Mouse (Mus musculus) CH12.LX (cell line): ENCODE results near the gene Tspan15. TPM values are rescaled to one million over a fixed set of nuclear protein-coding genes. Genes with fewer than 3 reads are reported as not detected.
A peak's percentile ranks its signal among the peaks of the same experiment; 100 is the strongest.

ENCODE experiments used
- DNase-seq: peaks from one replicate; pipeline ENCODE4 v3.0.0-alpha.2; 2013; ENCODE audit errors: extremely low read depth
- H3K27ac ChIP-seq: 2 replicates; pipeline ENCODE4 v1.5.1; 2012; ENCODE audit warnings: low read depth, mild to moderate bottlenecking, control low read depth, moderate library complexity; ENCODE audit not compliant: insufficient read depth
- H3K27me3 ChIP-seq: replicated peaks from 2 replicates; pipeline ENCODE3; 2012; ENCODE audit warnings: inconsistent platforms
- H3K36me3 ChIP-seq, 2 experiments: replicated peaks in 1 of 2; 2 replicates each; pipeline versions ENCODE3 to v1.6.1; 2012; ENCODE audit warnings: inconsistent platforms in 1 of 2, low read length in 1 of 2, mild to moderate bottlenecking in 1 of 2, mixed read lengths in 1 of 2, moderate library complexity in 1 of 2; ENCODE audit not compliant: control insufficient read depth in 1 of 2, insufficient read depth in 1 of 2
- H3K4me1 ChIP-seq, 2 experiments: 2 replicates each; pipeline ENCODE4 v1.6.1; 2012; ENCODE audit warnings: inconsistent platforms in 1 of 2, moderate library complexity in 1 of 2; ENCODE audit not compliant: insufficient read depth in 2 of 2, control insufficient read depth in 1 of 2
- H3K4me2 ChIP-seq: 2 replicates; pipeline ENCODE4 v1.6.1; 2012; ENCODE audit warnings: low read depth, mild to moderate bottlenecking, control low read depth; ENCODE audit not compliant: poor library complexity, insufficient read depth, severe bottlenecking
- H3K4me3 ChIP-seq, 3 experiments: fragments of 150-350 bp in 1 of 3; sonication (generic) in 1 of 3; replicated peaks in 1 of 3; 2 replicates each; pipeline versions ENCODE3 to v1.5.1; 2011 to 2012; ENCODE audit warnings: low read depth in 2 of 3, low read length in 2 of 3, mild to moderate bottlenecking in 2 of 3, moderate library complexity in 2 of 3, control low read depth in 1 of 3, improper control_type of control experiment in 1 of 3, inconsistent platforms in 1 of 3, mixed read lengths in 1 of 3; ENCODE audit not compliant: poor library complexity in 1 of 3
- H3K79me2 ChIP-seq: replicated peaks from 2 replicates; pipeline ENCODE4 v1.6.1; 2012; ENCODE audit warnings: mild to moderate bottlenecking, moderate library complexity; ENCODE audit not compliant: control insufficient read depth, poor library complexity, insufficient read depth, severe bottlenecking; ENCODE audit errors: extremely low read depth
- H3K9ac ChIP-seq: 2 replicates; pipeline ENCODE4 v1.6.1; 2012; ENCODE audit warnings: low read depth, mild to moderate bottlenecking, control low read depth, moderate library complexity; ENCODE audit not compliant: insufficient read depth
- H3K9me3 ChIP-seq: replicated peaks from 2 replicates; pipeline ENCODE3; 2012; ENCODE audit warnings: low read length, inconsistent platforms, mixed read lengths
- BHLHE40 ChIP-seq: IDR thresholded peaks from 2 replicates; pipeline ENCODE4 v1.6.1; 2011; ENCODE audit warnings: mild to moderate bottlenecking, low read depth, low read length, improper control_type of control experiment
- CHD1 ChIP-seq: IDR thresholded peaks from 2 replicates; pipeline ENCODE4 v1.6.1; 2012; ENCODE audit warnings: low read depth, low read length, improper control_type of control experiment, inconsistent platforms
- CTCF ChIP-seq, 2 experiments: IDR thresholded peaks in 1 of 2; conservative IDR thresholded peaks in 1 of 2; 2 replicates each; pipeline ENCODE4 v1.5.1; 2011 to 2012; ENCODE audit warnings: low read depth in 2 of 2, low read length in 2 of 2, improper control_type of control experiment in 1 of 2, inconsistent platforms in 1 of 2, mild to moderate bottlenecking in 1 of 2, moderate library complexity in 1 of 2
- E2F4 ChIP-seq: IDR thresholded peaks from 2 replicates; pipeline ENCODE4 v1.6.1; 2011; ENCODE audit warnings: low read depth, low read length, improper control_type of control experiment; ENCODE audit not compliant: insufficient replicate concordance
- ELF1 ChIP-seq: IDR thresholded peaks from 2 replicates; pipeline ENCODE4 v1.6.1; 2014; ENCODE audit warnings: low read depth, mild to moderate bottlenecking, inconsistent platforms, low read length, improper control_type of control experiment
- EP300 ChIP-seq: IDR thresholded peaks from 2 replicates; pipeline ENCODE4 v1.6.1; 2011; ENCODE audit warnings: low read length, improper control_type of control experiment
- IRF4 ChIP-seq: IDR thresholded peaks from 2 replicates; pipeline ENCODE4 v1.6.1; 2014; ENCODE audit warnings: low read depth, mild to moderate bottlenecking, inconsistent platforms, low read length, improper control_type of control experiment
- JUND ChIP-seq: conservative IDR thresholded peaks from 2 replicates; pipeline ENCODE4 v1.6.1; 2011; ENCODE audit warnings: low read depth, low read length, improper control_type of control experiment
- MAX ChIP-seq: IDR thresholded peaks from 2 replicates; pipeline ENCODE4 v1.6.1; 2011; ENCODE audit warnings: low read length, improper control_type of control experiment
- MEF2A ChIP-seq: IDR thresholded peaks from 2 replicates; pipeline ENCODE4 v1.6.1; 2014; ENCODE audit warnings: low read depth, mild to moderate bottlenecking, inconsistent platforms, low read length, improper control_type of control experiment, borderline replicate concordance
- MXI1 ChIP-seq: IDR thresholded peaks from 2 replicates; pipeline ENCODE4 v1.6.1; 2011; ENCODE audit warnings: mild to moderate bottlenecking, low read depth, low read length, improper control_type of control experiment
- MYC ChIP-seq: IDR thresholded peaks from 2 replicates; pipeline ENCODE4 v1.6.1; 2011; ENCODE audit warnings: low read depth, mild to moderate bottlenecking, improper control_type of control experiment, low read length
- NELFE ChIP-seq: IDR thresholded peaks from 2 replicates; pipeline ENCODE4 v1.6.1; 2011; ENCODE audit warnings: low read depth, low read length, improper control_type of control experiment
- NRF1 ChIP-seq: IDR thresholded peaks from 2 replicates; pipeline ENCODE4 v1.6.1; 2014; ENCODE audit warnings: low read depth, mild to moderate bottlenecking, inconsistent platforms, low read length, improper control_type of control experiment, moderate library complexity
- RCOR1 ChIP-seq: conservative IDR thresholded peaks from 2 replicates; pipeline ENCODE4 v1.6.1; 2012; ENCODE audit warnings: low read depth, mild to moderate bottlenecking, inconsistent platforms, low read length, improper control_type of control experiment
- SIN3A ChIP-seq: IDR thresholded peaks from 2 replicates; pipeline ENCODE4 v1.6.1; 2012; ENCODE audit warnings: low read length, improper control_type of control experiment, inconsistent platforms
- SMC3 ChIP-seq: IDR thresholded peaks from 2 replicates; pipeline ENCODE4 v1.6.1; 2011; ENCODE audit warnings: low read depth, low read length, improper control_type of control experiment
- USF2 ChIP-seq: conservative IDR thresholded peaks from 2 replicates; pipeline ENCODE4 v1.6.1; 2011; ENCODE audit warnings: low read depth, low read length, improper control_type of control experiment
- ZC3H11A ChIP-seq: IDR thresholded peaks from 2 replicates; pipeline ENCODE4 v1.6.1; 2012; ENCODE audit warnings: low read depth, mild to moderate bottlenecking, inconsistent platforms, low read length, improper control_type of control experiment
- ZMIZ1 ChIP-seq: IDR thresholded peaks from 2 replicates; pipeline ENCODE4 v1.6.1; 2012; ENCODE audit warnings: low read depth, mild to moderate bottlenecking, inconsistent platforms, low read length, improper control_type of control experiment
- dilution Hi-C: fragments of 300-500 bp; cut with MboI; formaldehyde crosslinking; loops from 2 replicates; pipeline ENCODE4 v1.14.3; 2020; ENCODE audit warnings: low sequenced_read_pairs; ENCODE audit not compliant: extremely low pct_unique_long_range_greater_than_20kb, extremely low pct_ligation_motif_present
- in situ Hi-C: fragments of 300-500 bp; cut with MboI; formaldehyde crosslinking; loops from 3 replicates; pipeline ENCODE4 v1.14.3; 2019; ENCODE audit warnings: low sequenced_read_pairs, low pct_ligation_motif_present, low pct_unique_long_range_greater_than_20kb, mixed read lengths
- polyA plus RNA-seq: library from polyadenylated mRNA; unstranded; fragments of >175 nt; gene quantifications from 2 replicates; pipeline ENCODE4 v1.2.1, GENCODE M21; 2012; ENCODE audit warnings: low read depth; ENCODE audit not compliant: insufficient read length
- total RNA-seq, 2 experiments: library from RNA; depleted of rRNA; stranded (reverse); fragments of 300-350 nt in 1 of 2; fragments of >200 nt in 1 of 2; gene quantifications; 2 replicates each; pipeline ENCODE4 v1.2.3; 2012 to 2014

Gene Tspan15
- total and polyA plus RNA-seq, 3 experiments: 0.12 to 0.30 TPM; not detected in 1

DNA sequence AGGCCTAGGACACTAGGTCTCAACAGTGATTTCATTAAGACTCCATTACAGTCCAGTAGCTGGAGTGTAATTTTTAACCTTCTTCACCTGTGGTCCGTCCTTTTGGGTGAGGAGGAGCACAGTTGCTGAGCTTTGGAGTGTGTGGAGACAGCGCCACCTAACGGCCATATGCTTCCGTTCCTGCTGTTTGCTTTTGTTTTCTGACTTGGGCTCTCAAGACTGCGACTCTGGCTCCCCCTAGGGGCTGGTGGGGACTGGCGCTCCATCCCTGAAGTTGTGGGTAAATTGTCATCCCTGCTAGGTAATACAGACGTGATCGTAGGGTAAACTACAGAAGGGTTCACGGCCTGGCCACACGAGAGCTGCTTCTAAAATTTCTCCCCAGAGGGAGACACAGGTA, 48.0 kb downstream of the Tspan15 start:
- H3K79me2 ChIP-seq: no peaks in the 10 kb centered on the region
- no peaks in the 10 kb centered on the region for H3K36me3 ChIP-seq
- in situ Hi-C loops (no loop called here), dilution Hi-C loops (no loop called here)
- no peaks in the 10 kb centered on the region for H3K4me1 ChIP-seq
- H3K27me3 ChIP-seq: peaks cover 68% of the 10 kb centered on the region
- H3K4me3 ChIP-seq: no peak overlapping the region
- H3K4me2 ChIP-seq: no peak overlapping the region
- TF ChIP-seq EP300 (no peak), IRF4 (peak; percentile 71), CHD1 (no peak), MEF2A (peak; percentile 61; the same call in 1 of the 2 replicates), BHLHE40 (0 out of 2 replicates have a peak, but pooled peaks have one; percentile 18), RCOR1 (0 out of 2 replicates have a peak, but pooled peaks have one; percentile 35), JUND (no peak), SMC3 (peak; percentile 100), ELF1 (peak; percentile 69), MXI1 (no peak), NELFE (peak; percentile 71; the same call in 1 of the 2 replicates), CTCF (conservative IDR thresholded peaks at IDR 0.05 in 1 of 2, IDR thresholded peaks at IDR 0.05 in 1 of 2; ENCODE audit: low read depth in 2 of 2, low read length in 2 of 2) (peak; percentile 97 to 100), MYC (peak; percentile 74; the same call in 1 of the 2 replicates), SIN3A (0 out of 2 replicates have a peak, but pooled peaks have one; percentile 41), ZC3H11A (peak; percentile 97)
- H3K27ac ChIP-seq: no peak overlapping the region
- peaks cover 11% of the 10 kb centered on the region for H3K9me3 ChIP-seq
- no peak overlapping the region for H3K9ac ChIP-seq
- peak; percentile 96 for DNase-seq

DNA sequence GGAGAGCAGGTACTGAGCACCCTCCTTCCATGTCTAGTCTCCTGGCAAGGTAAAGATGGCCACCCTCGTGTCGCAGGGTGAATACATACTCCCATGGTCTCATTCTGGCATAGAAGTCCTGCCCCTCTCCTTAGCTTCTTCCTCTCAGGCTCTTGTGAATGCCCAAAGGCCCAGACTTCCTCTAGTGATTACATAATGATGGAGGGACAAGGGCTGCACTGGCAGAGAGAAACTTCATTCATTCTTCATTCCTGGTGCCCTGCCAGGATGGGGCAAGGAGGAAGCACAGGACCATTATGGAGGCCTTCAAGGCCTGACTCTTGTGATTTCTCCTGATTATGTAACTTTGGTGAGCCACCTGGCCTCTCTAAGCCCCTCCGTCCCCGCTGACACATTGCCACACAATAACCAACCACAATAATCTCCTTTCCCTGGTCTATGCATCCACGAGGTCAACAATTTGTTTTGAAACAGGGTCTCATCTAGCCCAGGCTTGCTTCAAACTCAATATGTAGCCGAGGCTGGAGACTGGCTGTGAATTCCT, 48.5 kb downstream of the Tspan15 start:
- DNase-seq: no peak
- Histone ChIP-seq H3K9ac (no peak overlapping the region), H3K27ac (no peak overlapping the region), H3K4me2 (no peak overlapping the region)
- TF ChIP-seq E2F4 (no peak), USF2 (no peak), NRF1 (no peak), MAX (no peak), MYC (no peak), ZC3H11A (no peak), ZMIZ1 (no peak)
- TF ChIP-seq, all 38 proteins: peak for 0
- Histone ChIP-seq H3K9me3 (peaks cover 13% of the 10 kb centered on the region), H3K4me1 (no peaks in the 10 kb centered on the region), H3K36me3 (no peaks in the 10 kb centered on the region), H3K27me3 (peaks cover 65% of the 10 kb centered on the region), H3K79me2 (no peaks in the 10 kb centered on the region), H3K4me3 (no peak overlapping the region)
- in situ Hi-C loops (no loop called here), dilution Hi-C loops (no loop called here)
